Mouse (Mus musculus): ENCODE results near the gene Slc6a21. TPM values are rescaled to one million over a fixed set of nuclear protein-coding genes. Genes with fewer than 3 reads are reported as not detected.

The Slc6a21 gene
- total RNA-seq (2021), result under 1 TPM; 0.41 to 0.60 TPM

DNA sequence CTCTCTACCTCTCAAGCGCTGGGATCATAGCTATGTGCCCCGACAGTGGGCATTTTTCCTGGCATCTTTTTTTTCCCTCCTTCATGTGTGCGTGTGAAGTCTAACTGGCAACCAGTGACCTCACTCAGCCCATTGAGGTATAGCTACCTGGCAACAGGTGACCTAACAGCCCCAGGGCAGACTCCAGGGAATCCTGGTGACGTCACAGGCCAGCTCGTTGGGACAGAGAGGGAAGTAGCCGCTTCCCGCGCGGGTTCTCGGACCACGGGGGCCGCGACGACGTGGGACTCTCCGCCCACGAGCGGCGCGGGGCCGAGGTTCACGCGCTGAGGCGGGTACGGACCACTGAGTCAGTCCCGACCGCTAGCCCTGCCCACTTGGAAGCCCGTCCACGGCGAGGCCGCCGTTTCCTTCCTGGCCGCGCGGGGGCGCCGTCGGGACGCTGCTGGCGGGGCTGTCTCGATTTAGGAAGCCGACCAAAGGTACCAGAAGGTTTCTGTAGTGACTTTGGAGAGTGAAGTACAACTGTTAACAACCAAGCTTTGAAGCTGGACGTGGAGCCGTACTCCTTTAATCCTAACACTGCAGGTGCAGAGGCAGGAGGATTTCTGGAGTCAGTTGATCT is at the start of gene Slc6a21:
TSS of gene Slc6a21 (plus strand) at position 378 of the 625 bp plus-strand sequence.
- DNase-seq (ENCODE audit: extremely low spot score in 1 of 2, low spot score in 2 of 2), result peak in 1 of 2 experiments; percentile 75
- intact Hi-C loops (cut with DNase I), result no loop called here

DNA sequence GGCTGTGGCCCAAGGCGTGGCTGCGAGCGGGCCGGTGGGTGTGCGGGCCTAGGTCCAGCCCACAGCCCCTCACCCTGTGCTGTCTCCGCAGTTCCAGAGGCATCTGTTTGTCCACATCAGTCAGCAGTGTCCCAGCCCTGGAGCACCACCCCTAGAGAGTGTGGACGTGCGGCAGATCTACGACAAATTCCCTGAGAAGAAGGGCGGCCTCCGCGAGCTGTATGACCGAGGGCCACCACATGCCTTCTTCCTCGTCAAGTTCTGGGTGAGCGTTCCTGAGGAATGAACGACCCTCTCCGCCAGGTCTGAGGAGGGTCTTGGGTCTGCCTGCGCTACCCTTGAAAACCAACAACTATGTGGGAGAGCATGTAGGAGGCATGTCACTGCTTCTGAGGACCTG is 48.8 kb upstream of the Slc6a21 start:
- intact Hi-C loops (cut with DNase I), result no loop called here
- no peak for DNase-seq (ENCODE audit: extremely low spot score in 1 of 2, low spot score in 2 of 2)

DNA sequence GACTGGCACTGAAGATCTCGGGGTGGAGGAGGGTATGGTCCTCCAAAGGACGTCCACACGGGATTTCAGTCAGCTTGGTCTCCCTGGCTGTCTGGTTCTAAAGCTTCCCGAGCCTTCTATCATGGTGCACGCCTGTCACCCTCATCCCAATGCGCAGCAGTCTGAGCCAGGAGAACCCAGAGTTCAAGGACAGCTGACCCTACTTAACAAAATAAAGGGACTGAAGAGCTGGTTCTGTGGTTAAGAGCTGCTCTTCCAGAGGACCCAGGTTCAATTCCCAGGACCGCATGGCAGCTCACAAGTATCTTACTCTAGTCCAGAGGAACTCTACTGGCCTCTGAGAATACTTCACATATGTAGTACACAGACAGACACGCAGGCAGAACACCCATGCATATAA is 48.3 kb upstream of the Slc6a21 start:
- intact Hi-C loops (cut with DNase I), result no loop called here
- no peak for DNase-seq (ENCODE audit: extremely low spot score in 1 of 2, low spot score in 2 of 2)

DNA sequence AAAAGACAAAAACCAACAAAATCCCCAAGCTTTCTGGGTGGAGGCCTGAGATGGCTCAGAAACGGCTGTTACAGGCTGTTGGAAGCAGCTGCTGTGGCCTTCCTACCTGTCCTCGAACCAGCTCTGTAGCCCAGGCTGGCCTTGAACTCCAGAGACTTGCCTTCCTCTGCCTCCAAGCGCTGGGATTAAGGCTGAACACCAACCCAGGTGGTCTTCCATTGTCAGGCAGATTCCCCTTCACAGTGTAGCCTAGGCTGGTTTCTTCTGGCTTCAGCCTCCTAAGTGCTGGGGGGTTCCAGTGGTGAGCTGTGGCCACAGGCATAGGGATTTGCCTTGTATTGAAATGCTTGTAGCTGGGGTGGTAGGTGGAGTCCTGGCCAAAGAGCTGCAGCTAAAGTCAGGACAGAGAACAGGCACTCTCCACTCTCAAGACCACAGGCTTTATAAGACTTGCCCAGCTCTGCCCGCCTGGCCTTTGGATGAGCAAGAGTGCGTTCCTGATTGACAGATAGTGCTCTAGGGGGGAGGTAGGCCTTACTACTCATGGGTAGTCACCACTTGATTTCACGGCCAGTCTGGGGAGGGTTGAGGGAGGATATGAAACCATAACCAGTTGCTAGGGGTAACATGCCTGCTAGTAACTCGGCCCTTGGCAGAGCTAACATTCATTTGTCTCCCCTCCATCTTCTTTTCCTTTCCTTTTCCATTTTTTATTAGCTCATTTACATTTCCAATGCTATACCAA is 47.7 kb upstream of the Slc6a21 start:
- intact Hi-C loops (cut with DNase I), result no loop called here
- DNase-seq (ENCODE audit: extremely low spot score in 1 of 2, low spot score in 2 of 2), result no peak

DNA sequence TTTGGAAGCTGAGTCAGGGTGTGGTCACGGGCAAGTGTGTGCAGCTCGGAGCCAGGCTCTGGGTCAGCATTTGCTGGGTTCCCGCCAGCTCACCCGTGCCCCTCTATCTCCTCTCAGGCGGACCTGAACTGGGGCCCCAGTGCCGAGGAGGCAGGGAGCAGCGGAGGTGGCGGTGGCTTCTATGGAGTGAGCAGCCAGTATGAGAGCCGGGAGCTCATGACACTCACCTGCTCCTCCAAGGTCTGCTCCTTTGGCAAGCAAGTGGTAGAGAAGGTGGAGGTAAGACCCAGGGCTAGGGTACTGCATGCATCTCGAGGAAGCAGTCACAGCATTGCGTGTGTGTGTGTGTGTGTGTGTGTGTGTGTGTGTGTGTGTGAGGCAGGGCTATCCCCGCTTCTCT is 46.1 kb upstream of the Slc6a21 start:
- no peak for DNase-seq (ENCODE audit: extremely low spot score in 1 of 2, low spot score in 2 of 2)
- intact Hi-C loops (cut with DNase I), result no loop called here

DNA sequence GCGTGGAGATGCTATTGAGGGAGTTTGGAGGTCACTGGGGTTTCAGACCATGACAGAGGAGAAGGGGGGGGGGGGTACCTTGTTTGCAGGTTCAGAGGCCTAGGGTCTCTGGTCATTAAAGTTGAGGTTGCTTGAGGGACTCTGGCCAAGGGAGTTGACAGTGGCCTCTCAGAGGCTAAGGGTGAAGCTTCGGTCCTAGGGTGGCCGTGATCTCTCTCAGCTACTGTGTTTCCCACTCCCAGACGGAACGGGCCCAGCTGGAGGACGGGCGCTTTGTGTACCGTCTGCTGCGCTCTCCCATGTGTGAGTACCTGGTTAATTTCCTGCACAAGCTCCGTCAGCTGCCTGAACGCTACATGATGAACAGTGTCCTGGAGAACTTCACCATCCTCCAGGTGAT is 45.4 kb upstream of the Slc6a21 start:
- intact Hi-C loops (cut with DNase I), result no loop called here
- no peak for DNase-seq (ENCODE audit: extremely low spot score in 1 of 2, low spot score in 2 of 2)

DNA sequence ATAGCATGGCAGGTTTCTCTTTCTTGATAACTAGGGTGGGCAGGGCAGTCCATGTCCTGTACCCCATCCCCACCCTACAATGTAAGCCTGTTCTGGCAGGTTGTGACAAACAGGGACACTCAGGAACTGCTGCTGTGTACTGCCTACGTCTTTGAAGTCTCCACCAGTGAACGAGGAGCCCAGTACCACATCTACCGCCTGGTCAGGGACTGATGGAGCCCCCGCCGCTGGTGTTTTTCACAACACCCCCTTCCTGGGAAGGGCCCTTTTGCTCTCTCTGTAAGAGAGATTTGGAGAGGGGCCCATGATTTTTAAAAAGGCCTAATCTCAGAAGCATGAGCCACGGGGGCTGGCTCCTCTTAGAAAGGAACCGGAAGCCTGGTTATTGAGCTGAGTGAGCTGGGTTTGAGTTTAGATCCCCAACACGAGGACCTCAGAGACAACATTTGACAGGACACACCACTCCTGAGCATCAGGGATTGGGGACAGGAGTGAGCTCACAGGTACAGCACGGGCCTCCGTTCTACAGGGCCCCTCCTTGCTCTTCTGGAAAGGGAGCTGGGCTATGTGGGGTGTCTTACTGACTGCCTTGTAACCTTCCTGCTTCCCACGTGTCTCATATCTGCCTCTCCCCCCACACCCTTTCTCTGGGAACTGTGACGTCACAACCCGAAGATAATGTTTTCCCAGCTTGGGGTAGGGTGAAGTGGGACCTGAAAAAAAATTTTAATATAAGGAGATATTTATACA is 44.4 kb upstream of the Slc6a21 start:
- intact Hi-C loops (cut with DNase I), result no loop called here
- DNase-seq (ENCODE audit: extremely low spot score in 1 of 2, low spot score in 2 of 2), result no peak

DNA sequence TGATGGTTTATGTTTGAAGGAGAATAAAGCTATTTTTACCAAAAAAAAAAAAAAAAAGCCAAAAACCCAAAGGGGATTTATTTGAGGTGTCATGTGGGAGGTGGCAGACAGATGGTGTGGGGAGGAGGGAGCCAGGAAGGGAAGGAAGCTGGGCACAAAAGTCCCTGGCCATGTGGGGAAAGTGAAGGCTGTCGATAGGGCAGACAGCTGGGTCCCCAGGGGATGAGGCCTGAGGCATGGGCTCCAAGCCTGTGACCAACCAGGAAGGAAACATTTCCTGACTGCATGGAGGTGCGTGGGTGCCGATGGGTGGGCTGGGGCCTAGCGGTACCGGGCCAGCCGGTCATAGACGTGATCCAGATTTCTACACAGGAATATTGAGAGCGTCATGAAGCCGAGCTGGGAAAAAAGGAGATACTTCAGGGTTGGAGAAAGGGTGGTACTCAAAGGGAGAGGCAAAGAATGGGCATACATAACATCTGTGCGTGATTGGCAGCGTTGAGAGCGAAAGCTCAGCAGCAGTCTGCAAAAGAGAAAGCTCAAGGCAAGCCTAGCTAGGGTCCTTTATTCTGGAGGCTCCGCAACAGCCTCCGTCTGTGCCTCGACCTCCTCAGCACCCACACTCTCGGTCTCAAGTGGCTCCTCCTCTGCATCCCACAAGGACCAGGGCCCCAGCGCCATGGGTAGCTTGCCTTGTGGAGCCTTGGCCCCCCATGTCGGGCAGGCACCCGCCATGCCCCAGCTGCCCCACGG is 43.6 kb upstream of the Slc6a21 start:
- intact Hi-C loops (cut with DNase I), result no loop called here

DNA sequence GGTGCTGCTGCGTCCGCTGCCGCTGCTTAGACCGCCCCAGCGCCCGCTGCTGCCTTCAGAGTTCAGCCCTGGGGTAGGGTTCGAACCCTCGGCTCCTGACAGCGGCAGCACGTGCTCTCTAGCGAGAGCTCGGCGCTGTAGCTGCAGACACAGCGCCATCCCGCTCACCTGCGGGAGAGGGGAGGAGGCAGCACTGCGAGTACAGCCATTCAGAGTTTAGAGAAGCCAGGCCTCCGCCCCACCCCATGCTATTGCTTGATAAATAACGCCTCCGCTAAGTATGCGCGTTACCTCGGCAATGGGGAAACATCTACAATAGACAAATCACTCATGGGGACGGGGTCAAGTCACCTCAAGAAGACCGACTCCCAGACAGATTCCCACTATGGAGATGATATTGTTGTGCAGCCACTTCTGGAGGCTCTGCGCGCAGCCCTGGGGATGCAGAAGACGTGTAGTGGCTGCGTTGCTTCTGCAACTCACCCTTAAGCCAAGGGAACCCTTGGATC is 42.9 kb upstream of the Slc6a21 start:
- intact Hi-C loops (cut with DNase I), result no loop called here
- DNase-seq (ENCODE audit: extremely low spot score in 1 of 2, low spot score in 2 of 2), result no peak

More for the DNA sequence above, 43.6 kb upstream of the Slc6a21 start:
- peak; percentile 51 to 73 for DNase-seq (ENCODE audit: extremely low spot score in 1 of 2, low spot score in 2 of 2)

DNA sequence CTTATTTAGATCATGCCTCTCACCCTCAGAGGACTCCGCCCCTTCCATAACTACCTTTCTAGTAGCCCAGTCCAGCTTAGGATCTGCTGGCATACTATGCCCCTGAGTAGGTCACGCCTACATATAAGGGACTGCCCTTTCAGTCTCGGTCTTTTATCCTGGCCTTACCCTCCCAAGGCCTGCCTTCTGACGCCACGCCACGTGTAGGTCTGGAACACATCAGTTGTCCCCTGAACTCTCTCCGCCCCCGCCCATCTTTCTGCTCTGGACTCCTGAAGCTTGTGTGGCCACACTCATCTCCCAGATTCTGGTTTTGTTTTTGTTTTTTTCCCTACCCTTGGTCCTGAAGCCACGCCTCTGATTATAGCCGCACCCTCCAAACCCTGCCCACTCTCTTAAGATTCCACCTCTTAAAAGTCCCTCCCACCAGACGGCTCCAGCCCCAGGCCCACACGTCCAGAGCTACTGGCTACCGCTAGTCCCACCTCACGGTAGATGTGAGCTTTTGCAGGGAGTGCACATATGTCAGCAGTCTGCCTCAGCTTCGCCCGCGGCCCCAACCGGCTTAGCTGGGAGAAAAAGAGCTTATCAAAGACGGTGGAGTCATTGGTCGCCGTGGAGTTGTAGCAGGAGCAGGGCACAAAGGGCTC is 42.3 kb upstream of the Slc6a21 start:
- intact Hi-C loops (cut with DNase I), result no loop called here
- DNase-seq (ENCODE audit: extremely low spot score in 1 of 2, low spot score in 2 of 2), result no peak

DNA sequence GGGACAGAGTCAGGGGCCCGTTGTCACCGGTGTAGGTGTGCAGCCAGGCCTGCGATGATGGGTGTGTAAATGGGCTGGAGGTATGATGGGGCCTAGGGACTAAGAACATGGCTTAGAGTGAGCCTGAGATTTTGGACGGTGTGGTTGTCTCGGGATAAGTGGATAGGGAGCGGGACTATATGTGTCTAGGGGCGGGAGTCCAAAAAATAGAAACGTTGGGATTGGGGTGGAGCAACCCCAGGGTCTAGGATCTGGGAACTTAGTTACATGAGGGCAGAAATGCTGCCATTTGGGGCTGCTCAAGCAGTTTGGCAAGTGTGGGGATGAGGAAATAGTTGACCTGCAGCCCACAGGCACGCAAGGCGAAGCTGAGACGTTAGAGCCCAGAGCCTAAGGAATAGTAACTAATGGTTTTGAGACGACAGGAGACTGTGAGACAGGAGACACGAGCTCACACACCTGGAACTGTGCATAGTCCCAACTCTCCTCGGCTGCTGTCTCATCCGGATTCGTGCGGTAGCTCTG is 41.6 kb upstream of the Slc6a21 start:
- no peak for DNase-seq (ENCODE audit: extremely low spot score in 1 of 2, low spot score in 2 of 2)
- intact Hi-C loops (cut with DNase I), result no loop called here

DNA sequence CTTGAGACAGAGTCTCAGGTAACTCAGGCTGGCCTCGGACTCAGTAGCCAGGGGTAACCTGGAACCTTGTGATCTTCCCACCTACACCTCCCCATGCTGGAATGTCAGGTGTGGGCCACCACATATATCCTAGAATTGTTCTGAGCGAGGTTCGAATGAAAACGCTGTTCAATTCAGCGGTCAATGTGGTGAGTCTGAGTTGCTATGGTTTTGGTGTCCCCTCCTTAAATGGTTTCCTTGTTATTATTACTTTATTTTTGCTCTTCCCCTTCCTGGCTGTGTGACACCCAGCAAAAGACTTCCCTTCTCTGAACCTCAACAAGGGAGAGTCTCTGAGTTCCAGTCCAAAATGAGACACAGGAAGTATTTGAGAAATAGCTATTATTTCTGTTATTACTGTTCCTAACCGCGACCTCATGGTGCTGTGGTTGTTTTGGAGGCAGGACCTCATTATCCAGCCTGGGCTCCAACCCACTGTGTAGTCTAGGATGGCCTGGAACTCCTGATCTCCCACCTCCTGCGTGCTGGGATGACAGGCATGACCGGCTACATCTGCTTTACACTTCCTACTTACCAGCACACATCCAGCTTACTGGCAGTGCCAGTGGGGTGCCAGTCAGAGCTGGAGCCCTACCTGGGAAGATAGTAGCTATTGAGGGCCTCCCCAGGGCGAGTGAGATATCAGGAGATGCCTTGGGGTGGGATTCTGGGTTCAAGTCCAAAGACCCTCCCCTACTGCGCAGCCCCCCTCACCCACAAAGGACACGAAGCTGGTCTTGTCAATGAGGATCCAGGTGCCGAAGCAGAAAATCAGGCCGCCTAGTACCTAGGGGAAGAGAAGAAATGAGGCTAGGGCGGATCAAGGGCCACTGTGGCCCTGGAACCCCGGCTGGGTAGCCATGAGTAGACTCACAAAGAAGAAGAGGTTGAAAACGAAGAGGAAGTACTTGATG is 39.3 kb upstream of the Slc6a21 start:
- no peak for DNase-seq (ENCODE audit: extremely low spot score in 1 of 2, low spot score in 2 of 2)
- intact Hi-C loops (cut with DNase I), result no loop called here

DNA sequence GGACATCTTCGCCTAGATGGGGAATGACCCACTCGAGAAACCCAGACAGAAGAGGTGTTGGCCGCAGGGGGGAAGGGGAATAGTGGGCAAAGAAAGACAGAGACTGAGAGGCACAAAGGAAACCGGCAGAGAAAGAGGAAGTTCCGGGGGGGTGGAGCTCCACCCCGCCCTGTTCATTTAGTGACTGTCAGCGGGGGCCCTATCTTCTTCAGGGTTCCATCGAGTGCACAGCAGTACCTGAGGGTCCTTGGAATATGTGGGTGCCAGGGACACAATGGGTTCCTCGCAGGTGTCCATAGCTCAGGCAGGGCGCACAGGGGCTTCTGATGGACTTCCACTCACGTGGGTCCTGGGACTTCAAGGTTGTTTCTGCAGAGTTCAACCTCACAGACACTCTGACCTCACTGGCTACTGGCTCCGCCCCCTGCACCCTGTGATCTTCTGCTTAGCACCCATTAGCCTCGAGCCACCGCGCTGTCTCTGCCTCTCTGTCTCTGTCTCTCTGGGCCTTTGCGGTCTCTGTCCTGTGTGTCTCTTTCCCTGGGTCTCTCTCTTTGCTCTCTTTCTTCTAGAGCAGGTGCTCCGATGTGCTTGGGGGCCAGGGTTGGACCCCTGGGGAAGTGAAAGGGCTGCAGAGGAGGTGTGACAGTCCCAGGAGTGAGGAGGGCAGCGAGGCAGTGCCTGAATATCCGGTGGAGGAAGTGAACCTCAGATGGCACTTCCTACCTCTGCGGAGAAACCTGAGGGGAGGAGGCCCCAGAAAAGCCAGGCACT is 38.4 kb upstream of the Slc6a21 start, which contains the start of gene Cd37:
TSS of gene Cd37 (minus strand) at position 393 of the 774 bp plus-strand sequence.
- no peak for DNase-seq (ENCODE audit: extremely low spot score in 1 of 2, low spot score in 2 of 2)
- intact Hi-C loops (cut with DNase I), result no loop called here

DNA sequence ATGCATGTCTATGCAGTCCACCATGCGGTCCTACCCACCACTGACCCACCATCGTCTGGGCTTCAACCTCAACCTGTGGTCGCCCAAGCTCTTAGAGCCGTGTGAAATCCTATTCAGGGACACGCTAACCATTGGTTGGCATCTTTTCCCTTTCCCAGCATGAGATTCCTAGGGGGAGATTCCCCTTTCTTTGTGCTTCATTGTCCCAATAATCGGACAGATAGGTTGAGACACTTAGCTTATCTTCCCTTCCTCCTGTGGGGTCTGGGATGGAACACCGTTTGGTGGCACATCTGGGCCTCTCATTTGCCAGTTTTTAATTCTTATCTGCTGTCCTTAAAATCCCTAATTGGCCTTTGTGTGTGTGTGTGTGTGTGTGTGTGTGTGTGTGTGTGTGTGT is 37.2 kb upstream of the Slc6a21 start:
- intact Hi-C loops (cut with DNase I), result no loop called here
- no peak for DNase-seq (ENCODE audit: extremely low spot score in 1 of 2, low spot score in 2 of 2)

DNA sequence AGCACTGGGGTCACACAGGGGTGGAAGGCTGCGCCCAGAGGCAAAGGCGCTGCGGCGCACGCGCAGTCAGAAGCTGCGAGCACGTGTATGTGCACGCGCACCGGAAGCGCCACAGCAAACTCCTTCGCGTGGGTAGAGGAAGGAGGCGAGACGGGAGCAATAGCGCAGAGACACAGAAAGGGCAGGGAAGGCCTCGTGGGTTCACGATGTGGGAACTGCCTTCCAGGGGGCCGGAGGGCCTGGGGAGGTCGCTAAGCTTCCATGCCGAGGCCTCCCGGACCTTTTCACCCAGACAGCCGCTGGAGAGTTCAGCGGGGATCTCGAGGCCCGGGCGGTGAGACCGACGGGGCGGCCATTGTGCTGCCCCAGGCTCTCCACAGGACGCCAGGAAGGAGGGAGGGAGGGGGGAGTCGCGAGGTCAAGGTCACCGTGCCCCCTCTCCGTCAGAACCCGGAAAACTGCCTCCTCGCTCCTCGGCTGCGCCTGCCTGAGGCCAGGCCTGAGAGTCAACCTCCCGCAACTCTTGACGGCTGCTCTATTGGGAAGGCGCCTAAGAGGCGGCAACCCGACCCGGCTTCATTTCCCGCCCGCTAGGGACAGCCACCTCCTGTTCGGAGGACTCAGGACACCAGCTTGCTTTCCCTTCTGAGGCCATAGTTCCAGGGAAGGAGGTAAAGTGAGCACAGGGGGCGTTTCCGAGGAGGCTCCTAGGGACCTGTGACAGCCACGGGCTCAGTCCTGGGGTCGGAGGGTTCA is 36.5 kb upstream of the Slc6a21 start, which contains the start of gene Slc6a16:
TSS of gene Slc6a16 (plus strand) at position 453 of the 756 bp plus-strand sequence.
- peak; percentile 51 to 79 for DNase-seq (ENCODE audit: extremely low spot score in 1 of 2, low spot score in 2 of 2)
- intact Hi-C loops (cut with DNase I), result no loop called here

DNA sequence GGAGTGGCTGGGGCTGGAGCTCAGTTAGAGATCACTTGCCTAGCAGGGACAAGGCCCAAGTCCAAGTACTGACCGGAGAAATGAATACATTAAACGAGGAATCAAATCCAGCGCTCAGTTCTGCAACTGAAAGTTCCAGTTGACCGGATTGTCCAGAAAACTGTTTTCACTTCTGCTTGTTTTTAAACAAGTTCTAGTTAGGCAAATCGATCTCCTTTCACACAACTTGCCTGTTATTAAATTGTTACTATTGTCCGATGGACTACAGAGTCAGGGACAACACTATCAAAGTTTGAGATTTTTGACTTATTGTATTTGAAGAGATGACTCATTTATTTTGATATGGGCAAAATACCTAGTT is 35.9 kb upstream of the Slc6a21 start:
- no peak for DNase-seq (ENCODE audit: extremely low spot score in 1 of 2, low spot score in 2 of 2)
- intact Hi-C loops (cut with DNase I), result no loop called here
